Mouse (Mus musculus) neural tube, embryonic 14.5 days (tissue): ENCODE measurements around the gene Tnnc1. TPM values are rescaled to one million over a fixed set of nuclear protein-coding genes. Genes with fewer than 3 reads are reported as not detected.

Experiments used
- ATAC-seq: fragments of 200-750 bp; cut with Nextera tagmentation; 2 replicates; pipeline ENCODE4 v1.8.0; 2017; ENCODE audit warnings: low read depth, mild to moderate bottlenecking, moderate TSS enrichment, moderate library complexity
- H3K27ac ChIP-seq: fragments of 300-500 bp; sonication (generic); 2 replicates; pipeline ENCODE4 v1.5.1; 2014; ENCODE audit warnings: low read depth, mild to moderate bottlenecking, control low read depth, low read length, moderate library complexity, mixed read lengths
- H3K27me3 ChIP-seq: fragments of 300-500 bp; sonication (generic); 2 replicates; pipeline ENCODE4 v1.6.1; 2014; ENCODE audit warnings: low read length; ENCODE audit not compliant: control insufficient read depth, insufficient read depth
- H3K36me3 ChIP-seq: fragments of 300-500 bp; sonication (generic); 2 replicates; pipeline ENCODE4 v1.6.1; 2014; ENCODE audit warnings: low read length, mixed read lengths; ENCODE audit not compliant: control insufficient read depth, insufficient read depth
- H3K4me1 ChIP-seq: fragments of 300-500 bp; sonication (generic); 2 replicates; pipeline ENCODE4 v1.6.1; 2014; ENCODE audit warnings: low read length; ENCODE audit not compliant: control insufficient read depth, insufficient read depth
- H3K4me2 ChIP-seq: fragments of 300-500 bp; sonication (generic); 2 replicates; pipeline ENCODE4 v1.6.1; 2014; ENCODE audit warnings: mild to moderate bottlenecking, low read depth, low read length, control low read depth
- H3K4me3 ChIP-seq: fragments of 300-500 bp; sonication (generic); 2 replicates; pipeline ENCODE4 v1.5.1; 2014; ENCODE audit warnings: low read depth, low read length, control low read depth, mixed read lengths
- H3K9ac ChIP-seq: fragments of 300-500 bp; sonication (generic); replicated peaks from 2 replicates; pipeline ENCODE4 v1.6.1; 2014; ENCODE audit warnings: low read depth, mild to moderate bottlenecking, control low read depth, low read length, mixed read lengths
- H3K9me3 ChIP-seq: fragments of 300-500 bp; sonication (generic); 2 replicates; pipeline ENCODE4 v1.6.1; 2016; ENCODE audit warnings: low read length; ENCODE audit not compliant: control insufficient read depth
- WGBS: fragments of 180-500 bp; shearing (Covaris S2); extraction: QIAGEN DNeasy Blood & Tissue Kit; methylation state at CpG from one replicate; pipeline ENCODE4 v1.1.7; 2014; 5-methylcytosine and 5-hydroxymethylcytosine counted together
- polyA plus RNA-seq: library from polyadenylated mRNA; unstranded; fragments of >200 nt; fragmentation: Nextera tagmentation; extraction: Ambion mirVana; gene quantifications from 2 replicates; pipeline ENCODE4 v1.2.1, GENCODE M21; 2014

The Tnnc1 gene
- polyA plus RNA-seq, 1 experiment from 2014 or later: 5.5 TPM

DNA sequence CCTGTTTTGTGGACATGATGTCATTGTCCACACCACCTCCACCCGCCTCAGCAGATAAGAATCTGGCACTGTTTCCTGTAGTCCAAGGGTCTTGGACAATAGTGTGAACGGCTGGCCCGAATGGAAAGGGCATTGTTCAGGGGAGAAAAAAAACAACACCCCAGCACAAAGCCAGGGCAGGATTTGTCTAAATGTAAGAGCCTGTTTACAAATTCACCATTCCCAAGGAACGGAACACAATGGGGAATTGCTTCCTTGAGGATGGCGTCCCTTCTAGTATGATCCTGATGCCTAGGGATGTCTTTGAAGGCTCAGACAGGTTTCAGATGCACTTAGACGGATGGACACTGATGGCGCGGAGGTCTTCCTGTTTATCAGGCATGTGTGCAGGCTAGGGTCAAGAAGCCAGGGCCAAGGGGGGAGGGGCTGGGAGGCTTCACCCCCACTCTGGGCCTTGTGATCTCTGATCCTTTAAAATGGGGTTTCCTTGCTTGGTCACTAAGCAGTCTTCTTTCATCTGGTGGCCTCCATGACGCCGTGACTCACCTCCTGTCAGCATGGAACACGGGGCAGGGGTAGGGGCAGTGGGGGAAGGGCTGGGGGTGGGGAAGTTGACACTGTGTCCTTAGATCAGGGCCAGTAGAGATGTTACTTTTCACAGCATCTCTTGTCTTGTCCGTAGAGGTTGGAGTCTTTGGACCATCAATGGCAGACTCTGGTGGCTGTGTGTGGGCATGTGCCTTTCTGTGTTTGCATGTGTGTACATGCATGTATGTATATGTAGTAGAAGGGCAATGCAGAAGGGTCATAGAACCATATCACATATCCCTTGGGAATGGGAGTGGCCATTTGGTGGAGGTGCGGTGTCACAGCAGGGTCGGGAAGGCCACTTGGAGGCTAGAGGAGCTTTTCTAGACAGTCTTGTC lies 25.2 kb downstream of the Tnnc1 start:
- Histone ChIP-seq H3K27ac (no peak overlapping the region), H3K9ac (no peak overlapping the region), H3K4me3 (no peak overlapping the region), H3K4me2 (no peak overlapping the region), H3K36me3 (no peaks in the 10 kb centered on the region), H3K9me3 (no peaks in the 10 kb centered on the region), H3K27me3 (no peaks in the 10 kb centered on the region), H3K4me1 (0 out of 2 replicates have a peak, but pooled peaks cover 3% of the 10 kb centered on the region)
- 88% methylated on average over 14 of the region's 14 CpGs for whole genome bisulfite sequencing
- peak; percentile 42; the same call in 1 of the 2 replicates for ATAC-seq

DNA sequence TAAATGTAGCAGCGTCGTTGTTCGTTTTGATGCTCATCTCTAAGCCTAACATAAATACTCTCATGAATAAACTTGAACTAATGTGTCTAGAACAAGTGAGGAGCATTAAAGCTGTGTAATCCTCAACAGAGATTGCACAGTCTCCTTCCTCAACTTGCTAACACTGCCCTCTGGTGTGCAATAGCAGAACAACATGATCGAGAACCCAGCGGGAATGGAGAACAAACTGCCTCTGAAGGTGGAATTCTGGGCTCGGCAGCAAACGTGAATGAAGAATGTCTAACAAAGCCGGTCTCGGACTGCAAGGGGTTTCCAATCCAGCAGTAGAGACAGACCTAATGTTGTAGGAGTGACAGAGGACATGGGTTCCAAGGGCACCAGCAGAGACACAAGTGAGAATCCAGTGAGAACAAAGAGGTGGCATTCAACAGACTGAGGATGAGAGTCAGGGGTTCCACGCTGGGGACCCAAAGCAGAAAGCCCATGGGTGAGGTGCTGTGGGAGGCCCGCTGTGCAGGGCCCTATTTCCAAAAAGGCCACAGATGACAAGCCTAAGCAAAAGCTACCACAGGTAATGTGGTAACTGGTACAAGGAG lies 26.0 kb downstream of the Tnnc1 start:
- 0 out of 2 replicates have a peak overlapping the region, but pooled peaks have one; percentile 2 for H3K9ac ChIP-seq

DNA sequence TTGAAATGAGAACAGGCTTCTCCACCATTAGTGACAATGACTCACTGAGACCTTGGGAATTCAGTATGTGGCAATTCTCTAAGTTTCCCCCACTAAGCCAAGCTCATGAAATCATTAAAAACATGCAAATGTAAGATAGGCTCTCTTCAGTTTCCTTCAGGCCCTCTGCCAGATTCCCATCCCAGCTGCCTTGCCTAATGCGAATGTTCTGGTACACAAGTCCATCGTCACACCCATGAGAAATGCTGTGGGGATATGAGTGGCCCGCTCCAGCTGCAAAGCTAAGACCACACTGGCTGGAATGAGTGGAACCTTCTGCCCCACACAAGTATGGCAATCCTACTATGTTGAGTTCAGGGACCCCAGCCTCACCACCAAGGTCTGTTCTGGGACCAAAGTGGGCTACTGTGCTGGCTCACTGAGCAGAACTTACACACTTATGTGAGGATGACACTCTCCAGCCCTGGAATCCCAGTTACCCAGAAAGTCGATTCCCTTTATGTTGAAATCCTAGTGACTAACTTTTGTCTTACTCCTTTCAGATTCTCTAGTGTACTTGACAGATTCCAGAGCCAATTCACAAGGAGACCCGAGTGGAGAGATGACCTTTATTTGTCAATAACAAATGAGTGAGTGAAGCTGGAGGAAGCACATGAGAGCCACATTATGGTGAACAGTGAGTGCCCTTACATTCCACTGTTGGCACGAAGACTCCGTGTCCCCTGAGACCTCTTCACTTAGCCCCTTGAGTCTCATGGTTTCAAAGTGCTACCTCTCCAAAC lies 29.2 kb downstream of the Tnnc1 start:
- Histone ChIP-seq H3K9ac (no peak overlapping the region), H3K4me1 (0 out of 2 replicates have a peak, but pooled peaks cover 3% of the 10 kb centered on the region), H3K4me2 (no peak overlapping the region), H3K36me3 (no peaks in the 10 kb centered on the region), H3K27ac (no peak overlapping the region), H3K9me3 (no peaks in the 10 kb centered on the region), H3K27me3 (no peaks in the 10 kb centered on the region), H3K4me3 (no peak overlapping the region)
- 86% methylated on average over 7 of the region's 7 CpGs for WGBS
- no peak for ATAC-seq

More for the DNA sequence above, 26.0 kb downstream of the Tnnc1 start:
- Histone ChIP-seq H3K4me3 (no peak overlapping the region), H3K27me3 (no peaks in the 10 kb centered on the region), H3K27ac (no peak overlapping the region), H3K4me2 (no peak overlapping the region), H3K9me3 (no peaks in the 10 kb centered on the region), H3K36me3 (no peaks in the 10 kb centered on the region), H3K4me1 (0 out of 2 replicates have a peak, but pooled peaks cover 3% of the 10 kb centered on the region)
- WGBS: 23% methylated on average over 11 of the region's 11 CpGs
- peak; percentile 71 for ATAC-seq

- Histone ChIP-seq H3K4me3 (no peak overlapping the region), H3K27me3 (no peaks in the 10 kb centered on the region), H3K4me1 (no peaks in the 10 kb centered on the region), H3K9ac (no peak overlapping the region), H3K4me2 (no peak overlapping the region), H3K36me3 (no peaks in the 10 kb centered on the region), H3K27ac (no peak overlapping the region), H3K9me3 (no peaks in the 10 kb centered on the region)
- WGBS: 81% methylated on average over 3 of the region's 3 CpGs
- ATAC-seq: no peak
These were observed 32.4 kb downstream of the Tnnc1 start for GRCm38 (mm10) chr14:31240528-31240927.

DNA sequence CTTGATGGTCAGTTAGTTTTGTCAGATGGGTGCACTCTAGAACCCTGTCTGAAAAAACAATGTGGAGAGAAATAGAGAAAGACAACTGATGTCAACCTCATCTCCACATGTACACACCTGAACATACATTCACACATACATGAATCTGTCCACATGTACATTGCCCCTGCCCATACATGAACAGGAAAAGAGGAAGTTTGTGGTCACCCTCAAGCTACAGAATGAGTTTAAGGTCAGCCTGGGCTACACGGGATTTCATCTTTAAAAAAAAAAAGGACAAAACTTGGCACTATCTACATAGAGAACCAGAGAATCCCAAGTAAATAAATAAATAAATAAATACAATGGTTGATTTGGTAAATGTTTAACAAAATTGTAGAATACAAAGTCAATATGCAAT lies 36.7 kb downstream of the Tnnc1 start:
- WGBS: 77% methylated on average over 1 of the region's 1 CpGs
- H3K27ac ChIP-seq: no peak overlapping the region

GRCm38 (mm10) chr14:31245946-31246345 lies 37.8 kb downstream of the Tnnc1 start:
- 87% methylated on average over 1 of the region's 1 CpGs for WGBS
- no peak for ATAC-seq

More for the DNA sequence above, 36.7 kb downstream of the Tnnc1 start:
- no peak for ATAC-seq
- no peaks in the 10 kb centered on the region for H3K27me3 ChIP-seq
- no peaks in the 10 kb centered on the region for H3K36me3 ChIP-seq
- no peaks in the 10 kb centered on the region for H3K9me3 ChIP-seq
- no peak overlapping the region for H3K4me3 ChIP-seq
- no peak overlapping the region for H3K4me2 ChIP-seq
- no peak overlapping the region for H3K9ac ChIP-seq
- H3K4me1 ChIP-seq: no peaks in the 10 kb centered on the region

DNA sequence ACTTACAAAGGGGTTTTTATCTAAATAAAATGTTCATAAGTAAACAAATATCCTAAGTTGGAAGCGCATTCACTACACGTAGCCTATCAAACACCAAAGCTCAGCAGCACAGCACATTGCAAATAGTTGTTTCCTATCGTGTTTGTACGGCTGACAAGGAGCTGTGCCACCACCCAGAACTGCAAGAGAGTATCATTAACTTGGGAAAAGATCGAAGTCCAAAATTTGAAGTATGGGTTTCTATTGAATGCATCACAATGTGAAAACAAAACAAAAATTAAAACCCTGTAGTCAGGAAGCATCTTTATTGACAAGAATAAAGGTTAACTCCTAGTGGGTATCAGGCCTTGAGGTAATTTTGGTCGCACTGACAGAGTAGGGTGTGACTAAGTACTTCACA lies 40.3 kb downstream of the Tnnc1 start:
- ATAC-seq: no peak
- H3K4me3 ChIP-seq: no peak overlapping the region
- H3K4me1 ChIP-seq: peaks cover 12% of the 10 kb centered on the region; the same call in 1 of the 2 replicates
- H3K27me3 ChIP-seq: no peaks in the 10 kb centered on the region
- peaks cover 1% of the 10 kb centered on the region; the same call in 1 of the 2 replicates for H3K36me3 ChIP-seq
- no peak overlapping the region for H3K9ac ChIP-seq
- H3K9me3 ChIP-seq: no peaks in the 10 kb centered on the region
- WGBS: 92% methylated on average over 6 of the region's 6 CpGs
- no peak overlapping the region for H3K27ac ChIP-seq
- no peak overlapping the region for H3K4me2 ChIP-seq

More at GRCm38 (mm10) chr14:31245946-31246345, 37.8 kb downstream of the Tnnc1 start:
- Histone ChIP-seq H3K4me1 (peaks cover 5% of the 10 kb centered on the region; the same call in 1 of the 2 replicates), H3K27me3 (no peaks in the 10 kb centered on the region), H3K9ac (no peak overlapping the region), H3K9me3 (no peaks in the 10 kb centered on the region), H3K36me3 (no peaks in the 10 kb centered on the region), H3K4me3 (no peak overlapping the region), H3K27ac (no peak overlapping the region), H3K4me2 (no peak overlapping the region)

- Histone ChIP-seq H3K9me3 (no peaks in the 10 kb centered on the region), H3K36me3 (peaks cover 20% of the 10 kb centered on the region), H3K27me3 (no peaks in the 10 kb centered on the region), H3K27ac (peak overlapping the region; percentile 88), H3K4me1 (peaks cover 12% of the 10 kb centered on the region; the same call in 1 of the 2 replicates), H3K4me3 (peak overlapping the region; percentile 64), H3K4me2 (peak overlapping the region; percentile 72), H3K9ac (peak overlapping the region; percentile 83)
- WGBS: 20% methylated on average over 38 of the region's 38 CpGs
- ATAC-seq: peak; percentile 36
These were observed 42.3 kb downstream of the Tnnc1 start for GRCm38 (mm10) chr14:31250222-31251083.
